Mouse (Mus musculus): ENCODE data around the gene Elp1. TPM values are rescaled to one million over a fixed set of nuclear protein-coding genes. Genes with fewer than 3 reads are reported as not detected.

Gene Elp1
- 102 and 116 TPM in 2 replicates for polyA plus RNA-seq (2014; fragmentation: Nextera tagmentation; extraction: Ambion mirVana)

DNA sequence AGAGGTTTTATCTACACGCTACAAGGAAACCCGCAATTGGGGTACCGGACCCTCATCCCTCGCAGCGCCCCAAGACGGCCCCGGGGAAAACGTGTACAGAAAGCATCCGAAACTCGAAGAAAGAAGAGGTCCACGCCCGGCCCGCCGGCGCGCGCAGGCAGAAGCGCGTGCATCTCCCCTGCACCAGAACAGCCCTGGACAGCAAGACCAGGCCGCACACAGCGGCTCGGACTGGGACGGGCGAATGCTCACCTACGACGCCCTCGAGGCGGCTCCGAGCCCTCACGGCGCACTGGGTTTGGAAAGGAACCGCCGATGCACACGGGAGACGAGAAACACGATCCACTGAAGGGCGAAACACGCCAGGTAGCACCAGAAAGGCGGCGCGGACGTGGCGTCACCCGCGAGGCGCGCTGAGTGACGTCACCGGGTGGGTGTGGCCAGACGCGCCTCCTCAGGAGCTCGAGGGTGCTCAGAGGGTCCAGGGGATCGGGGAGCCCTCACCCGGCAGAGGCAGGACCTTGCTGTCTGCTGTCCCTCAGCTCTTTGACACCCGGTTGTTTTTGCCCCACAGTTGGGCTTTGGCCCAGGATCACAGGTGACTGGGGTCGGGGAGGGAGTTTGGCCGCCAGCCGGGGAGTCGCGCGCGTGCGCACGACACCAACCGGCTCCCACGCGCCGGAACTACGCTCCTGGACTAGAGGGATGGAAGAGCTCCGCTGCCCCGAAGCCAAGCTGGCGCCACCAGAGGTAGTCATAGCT is at the start of gene Elp1, which contains the start of gene Fam206a:
TSS of gene Elp1 (minus strand) at position 425 of the 762 bp plus-strand sequence.
TSS of gene Fam206a (plus strand) at position 439 of the 762 bp plus-strand sequence.
- H3K27me3 ChIP-seq (ENCODE audit: control insufficient read depth, insufficient read depth, low read length): no peaks in the 10 kb centered on the region
- H3K4me3 ChIP-seq (ENCODE audit: low read depth, low read length): peak within 1 kb of the TSS; percentile 97
- H3K36me3 ChIP-seq (ENCODE audit: control insufficient read depth, insufficient read depth, low read length): peaks cover 5% of the 10 kb centered on the region
- under 1% methylated on average over 72 of the region's 72 CpGs for WGBS
- no peaks in the 10 kb centered on the region for H3K9me3 ChIP-seq (ENCODE audit: control insufficient read depth, low read length)
- peaks cover 14% of the 10 kb centered on the region for H3K4me1 ChIP-seq (ENCODE audit: control insufficient read depth, insufficient read depth, low read length)
- peak within 1 kb of the TSS; percentile 75; the same call in 1 of the 2 replicates for H3K27ac ChIP-seq (ENCODE audit: low read depth, low read length)
- peak; percentile 98 for ATAC-seq (ENCODE audit: insufficient read depth, low FRiP score, low TSS enrichment)
- DNase-seq (ENCODE audit: low spot score): peak; percentile 97
- H3K9ac ChIP-seq (ENCODE audit: low read length): peak within 1 kb of the TSS; percentile 83
- H3K4me2 ChIP-seq (ENCODE audit: low read depth): peak within 1 kb of the TSS; percentile 80

DNA sequence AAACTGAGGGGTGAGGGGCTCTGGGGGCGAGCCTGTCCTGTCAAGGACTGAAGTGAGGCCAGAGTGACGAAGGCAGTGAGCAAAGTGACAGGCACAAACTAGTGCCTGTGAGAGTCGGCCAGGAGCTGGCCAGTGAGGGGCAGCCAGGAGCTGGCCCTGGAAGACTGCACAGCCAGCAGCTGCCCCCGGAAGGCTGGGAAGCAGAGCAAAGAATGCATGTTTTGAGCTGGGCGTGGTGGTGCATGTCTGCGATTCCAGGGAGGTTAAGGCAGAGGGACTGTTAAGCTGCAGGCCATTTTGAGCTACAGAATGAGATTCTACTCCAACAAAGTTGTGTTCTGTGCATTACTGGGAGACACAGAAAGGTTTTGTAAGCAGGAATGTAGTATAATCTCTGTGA is 48.6 kb upstream of the Elp1 start:
- peak; percentile 24 for DNase-seq (ENCODE audit: low spot score)

DNA sequence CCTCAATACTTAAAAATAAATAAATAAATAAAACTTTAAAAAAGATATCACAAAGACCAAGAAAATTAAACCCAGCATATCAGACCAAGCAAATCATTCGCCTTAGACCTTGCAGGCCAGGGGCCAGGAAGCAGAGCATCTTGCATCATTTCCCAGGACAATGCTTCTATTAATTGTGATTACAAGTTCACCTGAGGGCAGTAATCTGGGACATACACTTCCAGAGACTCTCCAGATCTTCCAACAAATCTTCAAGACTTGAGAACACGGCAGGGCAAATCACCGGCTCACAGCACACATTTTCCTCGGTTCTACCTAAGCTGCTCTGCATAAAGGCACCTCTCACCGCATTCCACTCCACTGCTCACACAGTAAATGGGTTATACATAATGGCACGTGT is 45.9 kb upstream of the Elp1 start:
- Histone ChIP-seq H3K4me1 (ENCODE audit: control insufficient read depth, insufficient read depth, low read length) (no peaks in the 10 kb centered on the region), H3K9me3 (ENCODE audit: control insufficient read depth, low read length) (no peaks in the 10 kb centered on the region; the same call in 1 of the 2 replicates), H3K4me2 (ENCODE audit: low read depth) (no peak overlapping the region), H3K36me3 (ENCODE audit: control insufficient read depth, insufficient read depth, low read length) (peaks cover 8% of the 10 kb centered on the region), H3K27ac (ENCODE audit: low read depth, low read length) (no peak overlapping the region), H3K9ac (ENCODE audit: low read length) (no peak overlapping the region), H3K27me3 (ENCODE audit: control insufficient read depth, insufficient read depth, low read length) (no peaks in the 10 kb centered on the region), H3K4me3 (ENCODE audit: low read depth, low read length) (no peak overlapping the region)
- WGBS: 90% methylated on average over 6 of the region's 6 CpGs
- no peak for ATAC-seq (ENCODE audit: insufficient read depth, low FRiP score, low TSS enrichment)
- no peak for DNase-seq (ENCODE audit: low spot score)

More for the DNA sequence above, 48.6 kb upstream of the Elp1 start:
- Histone ChIP-seq H3K9me3 (ENCODE audit: control insufficient read depth, low read length) (no peaks in the 10 kb centered on the region), H3K4me2 (ENCODE audit: low read depth) (no peak overlapping the region), H3K27me3 (ENCODE audit: control insufficient read depth, insufficient read depth, low read length) (no peaks in the 10 kb centered on the region), H3K4me1 (ENCODE audit: control insufficient read depth, insufficient read depth, low read length) (no peaks in the 10 kb centered on the region), H3K4me3 (ENCODE audit: low read depth, low read length) (no peak overlapping the region), H3K36me3 (ENCODE audit: control insufficient read depth, insufficient read depth, low read length) (no peaks in the 10 kb centered on the region), H3K9ac (ENCODE audit: low read length) (no peak overlapping the region), H3K27ac (ENCODE audit: low read depth, low read length) (no peak overlapping the region)
- ATAC-seq (ENCODE audit: insufficient read depth, low FRiP score, low TSS enrichment): no peak
- WGBS: 50% methylated on average over 6 of the region's 6 CpGs

GRCm38 (mm10) chr4:56847400-56847799 is 45.3 kb upstream of the Elp1 start:
- ATAC-seq (ENCODE audit: insufficient read depth, low FRiP score, low TSS enrichment) (no peak), DNase-seq (ENCODE audit: low spot score) (no peak)
- Histone ChIP-seq H3K36me3 (ENCODE audit: control insufficient read depth, insufficient read depth, low read length) (peaks cover 8% of the 10 kb centered on the region), H3K4me3 (ENCODE audit: low read depth, low read length) (no peak overlapping the region), H3K4me2 (ENCODE audit: low read depth) (no peak overlapping the region), H3K9ac (ENCODE audit: low read length) (no peak overlapping the region), H3K4me1 (ENCODE audit: control insufficient read depth, insufficient read depth, low read length) (no peaks in the 10 kb centered on the region), H3K27me3 (ENCODE audit: control insufficient read depth, insufficient read depth, low read length) (no peaks in the 10 kb centered on the region), H3K9me3 (ENCODE audit: control insufficient read depth, low read length) (no peaks in the 10 kb centered on the region; the same call in 1 of the 2 replicates), H3K27ac (ENCODE audit: low read depth, low read length) (no peak overlapping the region)
- 89% methylated on average over 3 of the region's 3 CpGs for WGBS

GRCm38 (mm10) chr4:56845896-56846533 is 43.9 kb upstream of the Elp1 start:
- Histone ChIP-seq H3K36me3 (ENCODE audit: control insufficient read depth, insufficient read depth, low read length) (peaks cover 8% of the 10 kb centered on the region), H3K4me1 (ENCODE audit: control insufficient read depth, insufficient read depth, low read length) (no peaks in the 10 kb centered on the region), H3K4me2 (ENCODE audit: low read depth) (no peak overlapping the region), H3K27ac (ENCODE audit: low read depth, low read length) (no peak overlapping the region), H3K4me3 (ENCODE audit: low read depth, low read length) (no peak overlapping the region), H3K27me3 (ENCODE audit: control insufficient read depth, insufficient read depth, low read length) (no peaks in the 10 kb centered on the region), H3K9me3 (ENCODE audit: control insufficient read depth, low read length) (no peaks in the 10 kb centered on the region; the same call in 1 of the 2 replicates), H3K9ac (ENCODE audit: low read length) (no peak overlapping the region)
- WGBS: 66% methylated on average over 11 of the region's 12 CpGs
- no peak for ATAC-seq (ENCODE audit: insufficient read depth, low FRiP score, low TSS enrichment)
- DNase-seq (ENCODE audit: low spot score): no peak

DNA sequence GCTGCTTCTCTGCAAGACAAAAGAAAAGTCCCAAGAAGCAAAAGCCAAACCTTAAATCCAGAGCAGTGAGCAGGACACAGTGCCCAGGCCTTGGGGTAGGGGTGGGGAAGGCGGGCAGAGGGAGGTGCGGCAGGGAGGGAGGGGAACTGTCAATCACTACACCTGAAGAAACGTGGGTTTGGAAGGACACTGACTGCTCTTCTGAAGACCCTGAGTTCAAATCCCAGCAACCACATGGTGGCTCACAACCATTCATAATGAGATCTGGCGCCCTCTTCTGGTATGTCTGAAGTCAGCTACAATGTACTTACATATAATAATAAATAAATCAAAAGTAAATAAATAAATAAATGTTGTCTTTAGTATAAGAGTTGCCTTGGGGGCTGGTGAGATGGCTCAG is 42.8 kb upstream of the Elp1 start:
- ATAC-seq (ENCODE audit: insufficient read depth, low FRiP score, low TSS enrichment): no peak
- Histone ChIP-seq H3K4me1 (ENCODE audit: control insufficient read depth, insufficient read depth, low read length) (no peaks in the 10 kb centered on the region), H3K27ac (ENCODE audit: low read depth, low read length) (no peak overlapping the region), H3K9me3 (ENCODE audit: control insufficient read depth, low read length) (no peaks in the 10 kb centered on the region; the same call in 1 of the 2 replicates), H3K27me3 (ENCODE audit: control insufficient read depth, insufficient read depth, low read length) (no peaks in the 10 kb centered on the region), H3K36me3 (ENCODE audit: control insufficient read depth, insufficient read depth, low read length) (peaks cover 8% of the 10 kb centered on the region), H3K9ac (ENCODE audit: low read length) (no peak overlapping the region), H3K4me3 (ENCODE audit: low read depth, low read length) (no peak overlapping the region), H3K4me2 (ENCODE audit: low read depth) (no peak overlapping the region)
- DNase-seq (ENCODE audit: low spot score): no peak
- 99% methylated on average over 4 of the region's 4 CpGs for WGBS

DNA sequence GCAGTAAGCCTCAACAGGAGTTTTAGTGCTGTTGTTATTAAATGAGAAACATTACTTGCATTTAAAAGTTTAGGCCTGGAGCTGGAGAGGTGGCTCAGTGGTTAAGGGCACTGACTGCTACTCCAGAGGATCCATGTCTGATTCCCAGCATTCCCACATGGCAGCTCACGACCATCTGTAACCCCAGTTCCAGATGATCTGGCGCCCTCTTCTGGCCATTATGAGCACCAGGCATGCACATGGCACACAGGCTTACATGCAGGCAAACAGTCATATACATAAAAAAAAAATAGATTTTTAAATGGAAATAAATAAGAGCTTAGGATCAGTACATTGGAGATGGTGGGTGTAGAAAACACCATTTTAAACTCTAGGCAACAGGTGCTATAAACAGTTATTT is 41.8 kb upstream of the Elp1 start:
- H3K9ac ChIP-seq (ENCODE audit: low read length): no peak overlapping the region
- no peaks in the 10 kb centered on the region; the same call in 1 of the 2 replicates for H3K9me3 ChIP-seq (ENCODE audit: control insufficient read depth, low read length)
- no peak for DNase-seq (ENCODE audit: low spot score)
- H3K4me1 ChIP-seq (ENCODE audit: control insufficient read depth, insufficient read depth, low read length): no peaks in the 10 kb centered on the region
- no peak overlapping the region for H3K4me2 ChIP-seq (ENCODE audit: low read depth)
- no peak overlapping the region for H3K27ac ChIP-seq (ENCODE audit: low read depth, low read length)
- H3K36me3 ChIP-seq (ENCODE audit: control insufficient read depth, insufficient read depth, low read length): peaks cover 8% of the 10 kb centered on the region
- WGBS: 98% methylated on average over 2 of the region's 2 CpGs
- no peak overlapping the region for H3K4me3 ChIP-seq (ENCODE audit: low read depth, low read length)
- no peaks in the 10 kb centered on the region for H3K27me3 ChIP-seq (ENCODE audit: control insufficient read depth, insufficient read depth, low read length)
- no peak for ATAC-seq (ENCODE audit: insufficient read depth, low FRiP score, low TSS enrichment)

DNA sequence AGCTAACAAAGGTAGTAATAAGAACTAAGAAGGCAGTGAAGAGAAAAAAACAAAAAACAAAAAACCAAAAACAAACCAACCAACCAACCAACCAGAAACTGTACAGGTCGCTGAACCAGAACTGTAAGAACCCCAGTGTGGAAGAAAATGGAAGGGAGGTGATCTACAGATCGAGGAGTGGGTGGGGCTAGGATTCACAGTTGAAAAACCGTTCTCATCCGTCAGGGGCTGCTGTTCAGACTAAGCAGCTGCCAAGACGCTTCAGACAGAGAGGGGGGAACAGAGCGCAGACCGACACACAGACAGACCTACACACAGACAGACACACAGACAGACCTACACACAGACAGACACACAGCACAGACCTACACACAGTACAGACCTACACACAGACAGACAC is 40.4 kb upstream of the Elp1 start:
- 86% methylated on average over 7 of the region's 7 CpGs for WGBS
- Histone ChIP-seq H3K36me3 (ENCODE audit: control insufficient read depth, insufficient read depth, low read length) (peaks cover 8% of the 10 kb centered on the region), H3K9me3 (ENCODE audit: control insufficient read depth, low read length) (no peaks in the 10 kb centered on the region; the same call in 1 of the 2 replicates), H3K9ac (ENCODE audit: low read length) (no peak overlapping the region), H3K4me3 (ENCODE audit: low read depth, low read length) (no peak overlapping the region), H3K27me3 (ENCODE audit: control insufficient read depth, insufficient read depth, low read length) (no peaks in the 10 kb centered on the region), H3K27ac (ENCODE audit: low read depth, low read length) (no peak overlapping the region), H3K4me2 (ENCODE audit: low read depth) (no peak overlapping the region), H3K4me1 (ENCODE audit: control insufficient read depth, insufficient read depth, low read length) (no peaks in the 10 kb centered on the region)
- ATAC-seq (ENCODE audit: insufficient read depth, low FRiP score, low TSS enrichment) (no peak), DNase-seq (ENCODE audit: low spot score) (no peak)

Data from neural tube, embryonic 11.5 days (tissue).